Mouse (Mus musculus): ENCODE data around the gene Bach2.

Bach2 gene

GRCm38 (mm10) chr4:32250333-32251004 lies 11.9 kb downstream of the Bach2 start:
- peak; percentile 61 for DNase-seq (ENCODE audit: low spot score)

DNA sequence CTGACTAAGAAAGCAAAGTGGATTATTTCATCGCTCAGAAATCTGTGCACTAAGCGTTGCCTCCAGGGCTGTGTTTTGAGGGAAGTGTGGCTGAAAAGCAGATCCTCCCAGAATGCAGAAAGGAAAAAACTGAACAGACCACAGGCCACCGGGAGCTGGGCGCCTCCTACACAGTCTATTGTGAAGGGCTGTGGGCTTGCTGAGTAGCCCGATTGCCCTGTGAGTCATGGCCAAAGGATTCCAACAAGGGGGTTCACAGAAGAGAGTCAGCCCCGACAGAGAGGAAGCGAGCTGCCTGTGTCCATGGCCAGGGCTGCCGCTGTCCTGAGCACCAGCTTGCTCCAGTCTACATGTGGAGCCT lies 12.4 kb downstream of the Bach2 start:
- DNase-seq (ENCODE audit: low spot score) = peak; percentile 71

DNA sequence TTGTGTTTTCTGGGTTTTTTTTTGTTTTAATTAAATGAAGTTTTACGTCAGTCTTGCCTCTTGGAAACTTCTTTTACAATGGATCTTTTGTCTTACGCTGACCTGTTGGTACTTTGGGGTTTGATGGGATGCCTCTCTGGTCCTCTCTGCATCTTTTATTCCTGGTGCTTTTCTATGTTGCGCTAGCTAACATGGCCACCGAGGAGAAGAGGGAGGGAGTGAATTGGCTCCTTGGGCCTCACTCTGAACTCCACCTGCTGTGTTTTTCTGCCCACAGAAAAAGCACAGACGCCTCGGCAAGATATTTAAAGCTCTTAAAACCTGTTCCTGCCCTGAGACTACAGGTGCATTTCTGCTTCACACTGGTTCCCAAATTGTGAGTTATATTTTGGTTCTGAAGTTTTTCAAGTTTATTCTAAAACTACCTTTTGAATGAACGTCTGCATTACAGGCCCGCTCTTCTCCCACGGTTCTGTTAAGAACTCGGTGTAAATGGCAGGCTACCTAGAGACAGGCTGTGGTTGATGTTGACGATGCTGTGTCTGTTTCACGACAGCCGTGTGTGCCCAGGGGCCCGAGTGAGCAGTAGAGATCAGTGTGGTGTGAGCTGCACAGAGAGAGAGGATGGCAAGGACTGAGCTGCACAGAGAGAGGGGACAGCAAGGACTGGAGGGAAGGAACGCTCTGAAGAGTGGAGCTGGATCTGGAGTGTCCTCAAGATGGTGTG lies 13.5 kb downstream of the Bach2 start:
- no peak for DNase-seq (ENCODE audit: low spot score)

GRCm38 (mm10) chr4:32257686-32258085 lies 19.1 kb downstream of the Bach2 start:
- no peak for DNase-seq (ENCODE audit: low spot score)

DNA sequence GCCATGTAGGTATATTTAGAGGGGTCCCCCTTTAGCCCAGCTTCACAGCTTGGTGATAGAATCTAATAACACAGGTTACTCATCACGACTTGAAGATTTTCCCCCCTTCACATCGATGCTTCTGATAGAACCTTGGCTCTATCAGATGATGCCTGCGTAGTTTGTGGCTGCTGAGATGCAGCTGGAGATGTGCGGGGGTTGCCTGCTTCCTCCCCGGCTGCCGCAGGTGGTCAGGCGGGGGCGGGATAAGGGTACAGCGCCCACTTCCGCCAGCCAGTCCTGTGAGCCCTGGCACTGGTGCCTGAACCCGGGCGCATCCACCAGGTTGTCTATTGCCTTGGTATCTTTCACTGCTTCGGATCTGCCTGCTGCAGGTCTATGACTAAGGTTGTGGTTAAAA lies 19.5 kb downstream of the Bach2 start:
- DNase-seq (ENCODE audit: low spot score) = no peak

- no peak for DNase-seq (ENCODE audit: low spot score)
These were observed 20.0 kb downstream of the Bach2 start for GRCm38 (mm10) chr4:32258596-32258995.

GRCm38 (mm10) chr4:32260909-32261308 lies 22.3 kb downstream of the Bach2 start:
- DNase-seq (ENCODE audit: low spot score) = no peak

DNA sequence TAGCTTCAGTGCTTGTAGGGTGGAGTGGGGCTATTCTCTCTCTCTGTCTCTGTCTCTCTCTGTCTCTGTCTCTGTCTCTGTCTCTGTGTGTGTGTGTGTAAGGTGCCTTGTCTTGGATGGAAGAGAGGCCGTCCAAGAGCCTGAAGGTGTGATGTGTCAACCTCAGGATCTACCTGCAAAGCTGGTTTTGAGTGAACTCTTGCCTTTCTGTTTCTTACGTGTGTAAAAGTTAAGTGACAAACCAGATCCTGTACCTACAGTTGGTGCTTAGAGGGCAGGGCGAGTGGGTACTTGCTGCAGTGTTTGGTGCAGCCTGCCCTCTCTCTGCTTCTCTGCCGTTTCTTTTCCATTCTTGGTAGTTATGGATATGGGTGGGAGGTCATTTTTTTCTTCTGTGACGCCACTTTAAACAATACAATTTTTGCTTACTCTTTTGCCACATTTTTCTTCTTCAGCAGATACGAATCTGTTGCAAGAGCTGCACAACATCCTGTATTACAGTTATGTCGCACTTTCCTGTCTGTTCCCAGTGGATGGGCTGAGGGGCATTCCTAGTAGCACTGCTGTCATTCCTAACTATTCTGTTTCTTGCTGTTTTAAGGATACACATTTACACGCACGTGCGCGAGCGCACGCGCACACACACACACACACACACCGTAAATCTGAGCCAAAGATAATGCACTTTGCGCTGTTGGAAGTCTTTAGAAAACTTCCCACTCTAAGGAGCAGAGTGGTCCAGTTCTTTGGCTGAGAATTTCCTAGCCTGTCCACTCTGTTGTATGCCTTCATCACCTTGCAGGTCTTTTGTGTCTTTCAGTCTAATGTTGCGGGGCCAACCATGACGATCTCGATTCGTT lies 24.5 kb downstream of the Bach2 start:
- no peak for DNase-seq (ENCODE audit: low spot score)

- DNase-seq (ENCODE audit: low spot score) = no peak
These were observed 25.1 kb downstream of the Bach2 start for GRCm38 (mm10) chr4:32263685-32264038.

- no peak for DNase-seq (ENCODE audit: low spot score)
These were observed 26.3 kb downstream of the Bach2 start for GRCm38 (mm10) chr4:32264892-32265291.

DNA sequence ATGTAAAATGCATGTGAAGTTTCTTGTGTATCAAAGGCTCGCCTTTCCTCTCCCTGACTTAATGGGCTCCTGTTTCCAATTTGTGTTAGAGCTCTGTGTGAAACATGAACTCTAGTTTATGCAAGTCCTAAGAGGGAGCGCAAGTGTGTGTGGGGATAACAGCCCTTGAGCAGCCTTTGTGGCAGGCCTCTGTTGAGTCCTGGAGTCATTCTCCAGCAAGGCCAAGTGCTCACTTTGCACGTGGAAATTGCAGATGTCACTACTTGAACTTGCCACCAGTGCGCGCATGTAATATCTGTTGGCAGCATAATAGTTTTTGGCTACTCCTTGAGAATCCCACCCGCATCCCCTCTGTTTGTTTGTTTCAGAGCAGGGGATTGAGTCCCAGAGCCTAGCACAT lies 28.1 kb downstream of the Bach2 start:
- DNase-seq (ENCODE audit: low spot score) = peak; percentile 66

DNA sequence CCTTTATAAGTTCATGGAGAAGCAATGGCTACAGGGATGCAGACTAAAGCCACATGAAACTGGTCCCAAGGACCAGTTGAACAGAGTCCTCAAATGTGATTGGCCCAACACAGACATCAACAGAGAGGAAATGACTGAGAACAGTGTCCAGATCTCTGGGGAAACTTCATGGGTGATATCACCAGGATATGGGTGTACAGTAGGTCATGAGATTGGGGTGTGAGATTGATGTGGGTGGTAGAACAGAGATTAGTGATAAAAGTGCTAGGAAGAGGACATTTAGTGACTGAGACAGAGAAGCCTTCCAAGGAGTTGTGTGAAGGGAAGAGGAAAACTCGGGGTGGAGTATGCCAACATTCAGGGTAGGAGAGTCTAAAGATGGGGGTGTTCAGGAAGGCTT lies 29.4 kb downstream of the Bach2 start:
- no peak for DNase-seq (ENCODE audit: low spot score)

DNA sequence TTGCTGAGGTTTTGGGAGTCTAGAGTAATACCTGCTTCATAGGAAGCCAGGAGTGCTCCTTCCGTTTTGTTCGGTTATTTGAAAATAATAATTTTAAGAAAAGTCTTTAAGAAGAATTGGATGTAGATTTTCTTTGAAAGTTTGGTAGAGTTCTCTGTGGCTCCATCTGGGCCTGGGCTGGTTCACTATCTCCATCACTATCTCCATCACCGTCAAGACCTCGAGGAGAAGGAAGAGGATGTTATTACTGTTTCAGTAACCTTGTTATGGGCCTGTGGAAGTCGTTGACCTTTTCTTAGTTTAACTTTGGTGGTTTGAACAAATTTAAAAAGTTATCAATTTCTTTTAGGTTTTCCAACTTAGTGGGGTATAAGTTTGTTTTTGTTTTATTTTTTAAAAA lies 33.8 kb downstream of the Bach2 start:
- DNase-seq (ENCODE audit: low spot score) = no peak

- no peak for DNase-seq (ENCODE audit: low spot score)
These were observed 36.2 kb downstream of the Bach2 start for GRCm38 (mm10) chr4:32274776-32275294.

- no peak for DNase-seq (ENCODE audit: low spot score)
These were observed 41.2 kb downstream of the Bach2 start for GRCm38 (mm10) chr4:32279842-32280241.

DNA sequence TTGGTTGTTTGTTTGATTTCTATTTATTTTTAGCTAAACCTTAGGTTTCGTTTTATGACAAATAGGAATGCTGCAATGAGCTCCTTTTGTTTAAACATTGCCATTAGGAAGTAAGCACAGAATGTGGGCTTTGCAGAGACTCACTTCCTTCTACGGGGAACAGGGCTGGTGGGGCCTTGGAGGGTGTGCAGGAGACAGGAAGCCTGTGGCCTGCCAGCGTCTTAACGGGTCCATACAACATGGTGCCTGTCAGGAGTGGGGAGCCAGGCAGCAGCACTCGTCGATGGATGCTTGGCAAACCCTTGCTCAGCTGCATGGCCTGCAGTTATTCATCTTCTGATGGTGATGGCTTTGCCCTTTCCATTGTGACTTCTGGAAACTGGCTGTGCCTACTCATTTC lies 41.8 kb downstream of the Bach2 start:
- DNase-seq (ENCODE audit: low spot score) = no peak

GRCm38 (mm10) chr4:32281306-32281705 lies 42.7 kb downstream of the Bach2 start:
- no peak for DNase-seq (ENCODE audit: low spot score)

- no peak for DNase-seq (ENCODE audit: low spot score)
These were observed 47.8 kb downstream of the Bach2 start for GRCm38 (mm10) chr4:32286405-32286804.

DNA sequence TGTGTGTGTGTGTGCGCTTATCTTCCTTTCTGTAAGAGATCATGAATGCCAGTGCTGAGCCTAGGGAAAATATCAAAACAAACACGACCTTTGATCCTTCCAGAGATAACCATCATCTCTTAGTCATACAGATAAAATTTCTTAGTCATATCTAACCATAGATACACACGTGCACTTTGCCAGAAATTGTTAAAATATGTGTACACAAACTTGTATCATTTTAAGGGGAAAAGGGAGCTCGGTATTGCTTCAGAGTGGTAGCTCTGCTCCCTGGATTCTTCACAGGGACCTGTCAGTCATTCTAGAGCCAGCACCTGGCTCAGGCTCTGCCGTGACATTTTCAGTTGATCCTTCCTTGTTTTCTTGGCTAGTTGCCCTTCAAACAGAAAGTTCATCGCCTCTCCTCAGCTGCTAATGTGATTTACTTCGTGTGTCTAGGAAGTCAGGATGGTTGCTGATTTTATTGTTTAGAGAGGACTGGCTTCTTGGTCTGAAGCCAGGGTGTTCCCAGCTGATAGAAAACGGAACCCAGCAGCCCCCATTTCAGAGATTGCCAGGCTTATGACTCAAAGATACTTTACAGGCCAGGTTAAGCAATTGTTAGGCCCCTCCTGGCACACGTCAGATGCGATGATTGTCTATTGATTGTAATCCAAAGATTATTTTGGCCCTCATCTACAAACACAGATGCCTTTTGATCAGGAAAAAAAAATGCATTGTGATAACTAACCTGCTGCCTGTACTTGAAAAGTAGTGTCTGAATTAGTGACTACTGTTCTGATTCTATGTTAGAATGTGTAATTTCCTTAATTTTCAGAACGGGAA lies 49.6 kb downstream of the Bach2 start:
- peak; percentile 45 for DNase-seq (ENCODE audit: low spot score)

DNA sequence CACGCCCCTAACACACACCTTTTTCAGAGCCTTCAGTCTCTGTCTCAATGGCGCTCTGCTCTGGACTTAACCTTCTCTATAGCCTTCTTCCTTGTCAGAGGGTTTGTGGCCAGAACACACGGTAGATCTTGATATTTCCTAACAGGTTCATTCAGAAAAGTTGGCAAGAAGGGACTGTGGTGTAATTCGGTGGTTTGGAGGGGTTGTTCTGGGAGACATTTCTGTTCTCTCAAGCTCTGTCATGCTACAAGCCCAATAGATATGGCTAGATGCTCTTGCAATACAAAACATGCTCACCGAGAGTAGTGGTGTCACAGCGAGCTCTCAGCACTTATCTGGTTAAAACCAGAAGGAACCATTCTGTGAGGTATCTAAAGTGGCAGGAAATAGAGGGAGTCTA lies 51.2 kb downstream of the Bach2 start:
- no peak for DNase-seq (ENCODE audit: low spot score)

DNA sequence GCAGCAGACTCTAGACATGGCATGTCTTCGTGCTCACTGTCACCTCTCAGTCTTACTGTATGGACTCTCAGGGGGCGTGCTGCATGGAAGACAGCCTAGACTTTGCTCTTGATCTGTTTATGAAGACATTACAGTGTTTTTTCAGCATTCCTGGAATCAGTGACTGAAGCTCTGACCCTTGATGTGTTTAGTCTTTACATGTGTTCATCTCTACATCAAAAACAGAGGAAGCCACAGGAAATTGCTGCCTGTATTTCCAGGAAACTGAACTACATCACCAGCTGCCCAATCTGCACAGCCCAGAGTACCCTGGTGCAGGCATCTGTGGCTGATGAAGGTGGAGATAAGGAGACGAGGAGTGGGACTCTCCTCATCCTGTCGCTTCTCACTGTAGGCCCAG lies 52.8 kb downstream of the Bach2 start:
- no peak for DNase-seq (ENCODE audit: low spot score)

- DNase-seq (ENCODE audit: low spot score) = peak; percentile 34
These were observed 55.2 kb downstream of the Bach2 start for GRCm38 (mm10) chr4:32293686-32294265.

All from embryo, embryonic 10 days (tissue).